Comparison of ENCODE assay signal across 19 mouse cellular contexts in genomic region chr2:128348556-128348955, GRCm38 (mm10).
DNase-seq lines count a peak whose midpoint lies in the region; ATAC-seq and TF ChIP-seq lines count a peak whose summit lies in the region.
"Had no signal": no experiment of that assay in that cellular context is flagged by ENCODE, and none has a peak within 500 bp of the region (broad histone marks: within the 10 kb centered on the region; RNA-seq: fewer than 3 reads in every experiment).

No protein-coding gene starts in this region.

- H3K27me3 ChIP-seq in kidney, adult 2 months (replicated peaks; ENCODE audit: control insufficient read depth, insufficient read depth, low read length): no peaks in the 10 kb centered on the region
- H3K27me3 ChIP-seq in lung, postnatal 0 days (replicated peaks; ENCODE audit: insufficient read depth, low read length): no peaks in the 10 kb centered on the region
- no peaks in the 10 kb centered on the region for H3K27me3 ChIP-seq in ES-Bruce4 (ENCODE audit: control insufficient read depth, insufficient read depth, low read length, poor library complexity, severe bottlenecking)
- H3K27me3 ChIP-seq in stomach, postnatal 0 days (ENCODE audit: control insufficient read depth, insufficient read depth, low read length): no peaks in the 10 kb centered on the region
- no peaks in the 10 kb centered on the region for H3K27me3 ChIP-seq in midbrain, embryonic 15.5 days (replicated peaks)
- H3K27me3 ChIP-seq: hindbrain, embryonic 12.5 days; Patski had no signal

- H3K4me3 ChIP-seq in kidney, adult 2 months (ENCODE audit: insufficient read depth, low read depth, low read length): no peak overlapping the region
- H3K4me3 ChIP-seq in lung, postnatal 0 days (ENCODE audit: low read depth, low read length): no peak overlapping the region
- H3K4me3 ChIP-seq in ES-Bruce4 (ENCODE audit: low read depth, low read length): no peak overlapping the region
- H3K4me3 ChIP-seq in stomach, postnatal 0 days (ENCODE audit: low read depth, low read length): no peak overlapping the region
- H3K4me3 ChIP-seq in midbrain, embryonic 15.5 days: no peak overlapping the region
- H3K4me3 ChIP-seq: forebrain, embryonic 10.5 days; heart, embryonic 10.5 days; hindbrain, embryonic 12.5 days had no signal

- DNase-seq in kidney, adult 2 months: no peak
- DNase-seq in kidney, postnatal 4 days: no peak
- no peak for DNase-seq in lung, postnatal 0 days (ENCODE audit: low spot score)
- DNase-seq in lung, postnatal 14 days: no peak
- DNase-seq in stomach, postnatal 0 days (ENCODE audit: low spot score): no peak
- DNase-seq: cerebellum, postnatal 10 days; gastrocnemius, postnatal 25 days; heart, postnatal 10 days; kidney, postnatal 10 days; layer of hippocampus, adult 9-11 months; lung, postnatal 36 days; right cerebral cortex, postnatal 25 days had no signal

- H3K9me3 ChIP-seq in lung, postnatal 0 days (ENCODE audit: low read length): no peaks in the 10 kb centered on the region
- H3K9me3 ChIP-seq in ES-Bruce4 (replicated peaks; ENCODE audit: control insufficient read depth, insufficient read depth, low read length, poor library complexity, severe bottlenecking): no peaks in the 10 kb centered on the region; the same call in 1 of the 2 replicates
- no peaks in the 10 kb centered on the region for H3K9me3 ChIP-seq in stomach, postnatal 0 days (ENCODE audit: control insufficient read depth, low read length)
- no peaks in the 10 kb centered on the region for H3K9me3 ChIP-seq in midbrain, embryonic 15.5 days
- H3K9me3 ChIP-seq: forebrain, embryonic 10.5 days; heart, embryonic 10.5 days; hindbrain, embryonic 12.5 days had no signal

- H3K27ac ChIP-seq in kidney, adult 2 months (ENCODE audit: insufficient read depth, low read depth, low read length): no peak overlapping the region
- no peak overlapping the region for H3K27ac ChIP-seq in lung, postnatal 0 days (ENCODE audit: low read length)
- no peak overlapping the region for H3K27ac ChIP-seq in ES-Bruce4 (ENCODE audit: insufficient read depth, low read length)
- H3K27ac ChIP-seq in stomach, postnatal 0 days (replicated peaks): no peak overlapping the region
- no peak overlapping the region for H3K27ac ChIP-seq in midbrain, embryonic 15.5 days
- H3K27ac ChIP-seq: forebrain, embryonic 10.5 days; heart, embryonic 10.5 days; hindbrain, embryonic 12.5 days had no signal

- no peak for ATAC-seq in lung, postnatal 0 days
- no peak for ATAC-seq in stomach, postnatal 0 days (ENCODE audit: low FRiP score, low TSS enrichment)
- ATAC-seq in midbrain, embryonic 15.5 days (replicated peaks): no peak
- ATAC-seq: inflammation-experienced regulatory T-cells, adult 6 months; Patski had no signal

- 85% methylated on average over 2 of the region's 2 CpGs for WGBS in kidney, adult 2 months
- WGBS in lung, postnatal 0 days: 69% methylated on average over 2 of the region's 2 CpGs
- WGBS in stomach, postnatal 0 days: 71% methylated on average over 2 of the region's 2 CpGs
- 65% methylated on average over 2 of the region's 2 CpGs for WGBS in midbrain, embryonic 15.5 days

- TF ChIP-seq POLR2A in kidney, adult 2 months (IDR thresholded peaks at IDR 0.05; ENCODE audit: low read depth, low read length): no peak
- no peak for TF ChIP-seq POLR2A in ES-Bruce4 (IDR thresholded peaks at IDR 0.05; ENCODE audit: insufficient read depth, low read length)

- no peaks in the 10 kb centered on the region for H3K36me3 ChIP-seq in kidney, adult 2 months (ENCODE audit: control insufficient read depth, insufficient read depth, low read length)
- H3K36me3 ChIP-seq in lung, postnatal 0 days (ENCODE audit: insufficient read depth, low read length): no peaks in the 10 kb centered on the region
- no peaks in the 10 kb centered on the region for H3K36me3 ChIP-seq in ES-Bruce4 (ENCODE audit: control insufficient read depth, insufficient read depth, low read length, poor library complexity, severe bottlenecking)
- no peaks in the 10 kb centered on the region for H3K36me3 ChIP-seq in stomach, postnatal 0 days (ENCODE audit: control insufficient read depth, insufficient read depth, low read length)
- H3K36me3 ChIP-seq in midbrain, embryonic 15.5 days (replicated peaks): no peaks in the 10 kb centered on the region
- H3K36me3 ChIP-seq: forebrain, embryonic 10.5 days; heart, embryonic 10.5 days; hindbrain, embryonic 12.5 days had no signal

- no peak overlapping the region for H3K4me2 ChIP-seq in lung, postnatal 0 days (replicated peaks; ENCODE audit: low read depth, low read length)
- no peak overlapping the region for H3K4me2 ChIP-seq in stomach, postnatal 0 days (replicated peaks; ENCODE audit: low read depth)
- H3K4me2 ChIP-seq in midbrain, embryonic 15.5 days: no peak overlapping the region
- H3K4me2 ChIP-seq: hindbrain, embryonic 12.5 days had no signal

- H3K9ac ChIP-seq in lung, postnatal 0 days (replicated peaks; ENCODE audit: low read depth): no peak overlapping the region
- no peak overlapping the region for H3K9ac ChIP-seq in ES-Bruce4 (ENCODE audit: low read depth, poor library complexity, severe bottlenecking)
- H3K9ac ChIP-seq in stomach, postnatal 0 days (ENCODE audit: low read length): no peak overlapping the region
- H3K9ac ChIP-seq in midbrain, embryonic 15.5 days: no peak overlapping the region
- H3K9ac ChIP-seq: hindbrain, embryonic 12.5 days had no signal

- H3K4me1 ChIP-seq in kidney, adult 2 months (ENCODE audit: control insufficient read depth, insufficient read depth, low read length): no peaks in the 10 kb centered on the region
- H3K4me1 ChIP-seq in lung, postnatal 0 days (ENCODE audit: insufficient read depth, low read depth, low read length): no peaks in the 10 kb centered on the region
- H3K4me1 ChIP-seq in ES-Bruce4 (ENCODE audit: control insufficient read depth, insufficient read depth, low read length): no peaks in the 10 kb centered on the region
- no peaks in the 10 kb centered on the region for H3K4me1 ChIP-seq in stomach, postnatal 0 days (replicated peaks; ENCODE audit: control insufficient read depth, insufficient read depth)
- H3K4me1 ChIP-seq in midbrain, embryonic 15.5 days: no peaks in the 10 kb centered on the region
- H3K4me1 ChIP-seq: hindbrain, embryonic 12.5 days had no signal

- no peak for TF ChIP-seq EP300 in lung, postnatal 0 days (IDR thresholded peaks at IDR 0.05)
- TF ChIP-seq EP300 in ES-Bruce4 (IDR thresholded peaks at IDR 0.05; ENCODE audit: insufficient read depth, low read depth, low read length): no peak
- TF ChIP-seq EP300 in stomach, postnatal 0 days (optimal IDR thresholded peaks at IDR 0.05): no peak

- TF ChIP-seq CTCF in kidney, adult 2 months (conservative IDR thresholded peaks at IDR 0.05; ENCODE audit: insufficient read depth, insufficient read length, low read depth, low read length): peak; percentile 33
- TF ChIP-seq CTCF in lung, postnatal 0 days (IDR thresholded peaks at IDR 0.05): peak; percentile 37
- peak; percentile 35 for TF ChIP-seq CTCF in ES-Bruce4 (IDR thresholded peaks at IDR 0.05; ENCODE audit: low read depth, low read length)
- TF ChIP-seq CTCF in stomach, postnatal 0 days (IDR thresholded peaks at IDR 0.05; ENCODE audit: low read depth): peak; percentile 38
